Comparison of ENCODE assay signal across 9 mouse cellular contexts in the genomic region with DNA sequence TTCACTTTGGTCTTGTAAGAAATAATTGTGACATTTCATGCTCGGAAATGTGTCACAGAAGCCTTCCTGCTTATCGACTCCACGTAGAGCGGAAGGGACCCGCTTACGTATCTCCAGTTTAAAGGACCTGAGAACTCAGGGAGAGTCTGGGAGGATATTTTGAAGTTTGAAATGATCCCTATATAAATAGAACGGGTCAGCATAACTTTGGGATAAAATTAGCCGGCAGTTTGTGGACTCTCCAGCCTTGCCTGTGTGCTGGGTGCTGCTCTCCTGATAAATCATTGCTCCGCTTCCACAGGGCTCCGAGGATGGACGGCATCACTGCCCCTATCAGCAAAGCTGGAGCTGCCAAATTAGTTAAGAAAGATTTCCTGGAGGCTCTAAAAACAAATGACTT. TPM values are rescaled to one million over a fixed set of nuclear protein-coding genes. Genes with fewer than 3 reads are reported as not detected.
DNase-seq lines count a peak whose midpoint lies in the region; ATAC-seq and TF ChIP-seq lines count a peak whose summit lies in the region.
"Had no signal": no experiment of that assay in that cellular context is flagged by ENCODE, and none has a peak within 500 bp of the region (broad histone marks: within the 10 kb centered on the region; RNA-seq: fewer than 3 reads in every experiment).

No protein-coding gene starts in this region.

- WGBS in heart, embryonic 14.5 days = 1% methylated on average over 11 of the region's 11 CpGs
- 4% methylated on average over 11 of the region's 11 CpGs for WGBS in limb, embryonic 13.5 days
- WGBS in small intestine, adult 2 months = 6% methylated on average over 11 of the region's 11 CpGs

- peak overlapping the region; percentile 76 to 85 for H3K27ac ChIP-seq in heart, embryonic 14.5 days (replicated peaks in 1 of 2; ENCODE audit: control insufficient read depth in 1 of 2, insufficient read depth in 1 of 2, low read depth in 2 of 2, low read length in 2 of 2)
- H3K27ac ChIP-seq in limb, embryonic 13.5 days = peak overlapping the region; percentile 75
- no peak overlapping the region for H3K27ac ChIP-seq in small intestine, adult 2 months (ENCODE audit: insufficient read depth, low read depth, low read length)

- H3K4me1 ChIP-seq in heart, embryonic 14.5 days (ENCODE audit: control insufficient read depth in 2 of 2, insufficient read depth in 2 of 2, low read length in 2 of 2) = peaks cover 2 to 18% of the 10 kb centered on the region in 2 experiments; a peak in 3 of 4 replicates
- peaks cover 19% of the 10 kb centered on the region for H3K4me1 ChIP-seq in limb, embryonic 13.5 days
- no peaks in the 10 kb centered on the region for H3K4me1 ChIP-seq in small intestine, adult 2 months (ENCODE audit: control insufficient read depth, insufficient read depth, insufficient read length, low read length)

- peak; percentile 24 for DNase-seq in ovary, postnatal 36 days (ENCODE audit: low spot score)
- DNase-seq in ovary, postnatal 14 days (ENCODE audit: low spot score) = no peak
- no peak for DNase-seq in MN1 (ENCODE audit: low spot score)
- DNase-seq in cerebellum, adult 11-12 months = no peak

- peak; percentile 68; the same call in 1 of the 2 replicates for ATAC-seq in heart, embryonic 14.5 days (ENCODE audit: insufficient number of reproducible peaks, insufficient read depth, low FRiP score, low read depth)
- no peak for ATAC-seq in limb, embryonic 13.5 days (ENCODE audit: low FRiP score, low read depth)
- ATAC-seq in activated CD4-positive, CD25-positive, alpha-beta regulatory T cell, adult 4 months = no peak

- TF ChIP-seq POLR2A in small intestine, adult 2 months (IDR thresholded peaks at IDR 0.05; ENCODE audit: low read depth, low read length) = no peak

- no peak for TF ChIP-seq CTCF in small intestine, adult 2 months (IDR thresholded peaks at IDR 0.05; ENCODE audit: extremely low read depth, insufficient read length, insufficient replicate concordance, low read depth, low read length)

- H3K27me3 ChIP-seq in heart, embryonic 14.5 days (ENCODE audit: control insufficient read depth, insufficient read depth, low read length) = no peaks in the 10 kb centered on the region
- H3K27me3 ChIP-seq in limb, embryonic 13.5 days = no peaks in the 10 kb centered on the region
- H3K27me3 ChIP-seq in small intestine, adult 2 months (ENCODE audit: control insufficient read depth, insufficient read depth, low read length) = peaks cover 3% of the 10 kb centered on the region

- peak overlapping the region; percentile 53 to 54 for H3K4me3 ChIP-seq in heart, embryonic 14.5 days (ENCODE audit: control insufficient read depth in 1 of 2, insufficient read depth in 1 of 2, low read depth in 1 of 2, low read length in 2 of 2)
- peak overlapping the region; percentile 45 for H3K4me3 ChIP-seq in limb, embryonic 13.5 days
- H3K4me3 ChIP-seq in small intestine, adult 2 months (ENCODE audit: low read depth, low read length) = peak overlapping the region; percentile 20; the same call in 1 of the 2 replicates
- H3K4me3 ChIP-seq: myocyte had no signal

- no peaks in the 10 kb centered on the region for H3K36me3 ChIP-seq in heart, embryonic 14.5 days (ENCODE audit: control insufficient read depth, insufficient read depth, low read length)
- H3K36me3 ChIP-seq in limb, embryonic 13.5 days = no peaks in the 10 kb centered on the region
- H3K36me3 ChIP-seq in small intestine, adult 2 months (ENCODE audit: control insufficient read depth, insufficient read depth, low read length) = no peaks in the 10 kb centered on the region

- H3K9ac ChIP-seq in heart, embryonic 14.5 days (ENCODE audit: low read length) = peak overlapping the region; percentile 79
- H3K9ac ChIP-seq in limb, embryonic 13.5 days = peak overlapping the region; percentile 68

- H3K9me3 ChIP-seq in heart, embryonic 14.5 days (ENCODE audit: control insufficient read depth, low read length) = no peaks in the 10 kb centered on the region
- no peaks in the 10 kb centered on the region for H3K9me3 ChIP-seq in limb, embryonic 13.5 days

- H3K4me2 ChIP-seq in heart, embryonic 14.5 days (ENCODE audit: low read length) = peak overlapping the region; percentile 82
- peak overlapping the region; percentile 68 for H3K4me2 ChIP-seq in limb, embryonic 13.5 days (replicated peaks)

RNA-seq across cellular contexts. Expression of a gene that starts 7.1 kb away (rescaled TPM):
- polyA plus RNA-seq in heart, embryonic 14.5 days (2014; fragmentation: Nextera tagmentation; extraction: Ambion mirVana) = 33.8 and 36.8 TPM in 2 replicates
- polyA plus RNA-seq in limb, embryonic 13.5 days (2015; fragmentation: Nextera tagmentation; extraction: Ambion mirVana) = 61.3 and 66.4 TPM in 2 replicates
- 0.05 and 0.41 TPM in 2 replicates for polyA plus RNA-seq in small intestine, adult 2 months (2012; rRNA removed)
- polyA plus RNA-seq in activated CD4-positive, CD25-positive, alpha-beta regulatory T cell, adult 4 months (2017; shearing (Covaris generic)) = not detected

Comparison
In these comparisons a context has a peak if more than half of its experiments do, and no peak if none do; other contexts are left out.
1. RNA of a gene that starts 7.1 kb away (polyA plus RNA-seq): 61.3 to 66.4 TPM in limb, embryonic 13.5 days and 33.8 to 36.8 TPM in heart, embryonic 14.5 days; not detected in activated CD4-positive, CD25-positive, alpha-beta regulatory T cell, adult 4 months and 0.05 to 0.41 TPM in small intestine, adult 2 months; every median in the first group is over 10 times any median in the second.
2. Peak in every context shown above with its lines, with median percentiles within 50 percentile points of each other: H3K4me3 ChIP-seq.